Comparison of ENCODE assay signal across 14 mouse cellular contexts in the genomic region with DNA sequence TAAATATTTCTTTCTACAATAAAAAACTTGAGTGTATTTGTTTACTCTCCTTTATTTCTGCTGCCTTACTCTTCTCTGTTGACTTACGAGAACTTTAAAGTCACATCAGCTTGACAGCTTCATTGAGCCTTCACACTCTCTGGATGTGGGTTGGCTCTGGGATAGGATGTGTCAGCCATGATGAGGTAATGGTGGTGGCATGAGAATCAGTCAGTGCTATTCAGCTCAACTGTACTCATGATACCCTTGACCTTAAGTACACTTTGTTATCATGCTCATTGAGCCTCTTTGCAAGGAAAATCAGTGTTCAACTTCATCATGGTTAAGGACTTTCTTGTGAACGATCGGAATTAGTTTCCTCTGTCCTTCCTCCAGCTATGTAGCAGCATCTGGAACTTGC.
"Had no signal": no experiment of that assay in that cellular context is flagged by ENCODE, and none has a peak within 500 bp of the region (broad histone marks: within the 10 kb centered on the region; RNA-seq: fewer than 3 reads in every experiment).

No protein-coding gene starts in this region.

- H3K9me3 ChIP-seq: lung, embryonic 15.5 days; midbrain, embryonic 10.5 days; midbrain, embryonic 12.5 days; midbrain, embryonic 15.5 days; neural tube, embryonic 12.5 days had no signal

- H3K27me3 ChIP-seq: lung, embryonic 15.5 days; midbrain, embryonic 12.5 days; midbrain, embryonic 15.5 days; neural tube, embryonic 12.5 days had no signal

- ATAC-seq: liver, postnatal 0 days; lung, postnatal 0 days; midbrain, embryonic 15.5 days had no signal

- H3K9ac ChIP-seq: liver, postnatal 0 days; lung, embryonic 15.5 days; midbrain, embryonic 12.5 days; midbrain, embryonic 15.5 days; neural tube, embryonic 12.5 days had no signal

- H3K4me2 ChIP-seq: lung, embryonic 15.5 days; midbrain, embryonic 12.5 days; midbrain, embryonic 15.5 days; neural tube, embryonic 12.5 days had no signal

- H3K4me1 ChIP-seq: lung, embryonic 15.5 days; midbrain, embryonic 10.5 days; midbrain, embryonic 12.5 days; midbrain, embryonic 15.5 days; neural tube, embryonic 12.5 days had no signal

- H3K4me3 ChIP-seq: lung, embryonic 15.5 days; midbrain, embryonic 10.5 days; midbrain, embryonic 12.5 days; midbrain, embryonic 15.5 days; neural tube, embryonic 12.5 days had no signal

- DNase-seq: liver, postnatal 0 days; lung, adult 2 months; lung, postnatal 4 days; right cerebral cortex, postnatal 14 days; spleen, adult 18-20 months; thymus, adult 2 months; thymus, postnatal 25 days; thymus, postnatal 4 days had no signal

- H3K27ac ChIP-seq: lung, embryonic 15.5 days; midbrain, embryonic 10.5 days; midbrain, embryonic 12.5 days; midbrain, embryonic 15.5 days; neural tube, embryonic 12.5 days had no signal

- H3K36me3 ChIP-seq: lung, embryonic 15.5 days; midbrain, embryonic 10.5 days; midbrain, embryonic 12.5 days; midbrain, embryonic 15.5 days; neural tube, embryonic 12.5 days had no signal
